Mouse (Mus musculus): ENCODE measurements at regions not wholly inside any gene's neighbourhood (a gene's known extent, or its start where the extent isn't known, plus 50 kb on each side); places are given as distances from the start of the nearest gene placed in this dataset.

GRCm38 (mm10) chr1:30540088-30540698 is 333.5 kb downstream of the Phf3 start:
- DNase-seq, result peak; percentile 80

- no peak for DNase-seq
Measured at GRCm38 (mm10) chr1:30536989-30537975, 336.4 kb downstream of the Phf3 start.

- no peak for DNase-seq
Measured at GRCm38 (mm10) chr1:30517348-30517747, 356.4 kb downstream of the Phf3 start.

- peak; percentile 84 for DNase-seq
Measured at GRCm38 (mm10) chr1:30515846-30516245, 357.9 kb downstream of the Phf3 start.

- no peak for DNase-seq
Measured at GRCm38 (mm10) chr1:30503224-30503623, 370.5 kb downstream of the Phf3 start.

GRCm38 (mm10) chr1:30460295-30460958 is 413.3 kb downstream of the Phf3 start:
- no peak for DNase-seq

GRCm38 (mm10) chr1:30437964-30438363 is 435.8 kb downstream of the Phf3 start:
- no peak for DNase-seq

GRCm38 (mm10) chr1:30416582-30416981 is 457.1 kb downstream of the Phf3 start:
- DNase-seq, result no peak

GRCm38 (mm10) chr1:30414881-30415439 is 458.8 kb downstream of the Phf3 start:
- DNase-seq, result no peak
